Mouse (Mus musculus) layer of hippocampus, adult 11-12 months (tissue): ENCODE results near the gene Gm20388.
"Not testable (repeated sequence)": the region's sequence is repeated elsewhere in the genome, so short reads cannot be mapped to it uniquely, and the experiment has no call there.

ENCODE experiments used
- DNase-seq: peaks from one replicate; pipeline ENCODE4 v3.0.0; 2022; ENCODE audit warnings: low spot score

Gm20388 gene

GRCm38 (mm10) chr8:123416944-123417555 lies 3506.4 kb downstream of the Gm20388 start:
- no peak for DNase-seq

GRCm38 (mm10) chr8:123419711-123420110 lies 3509.1 kb downstream of the Gm20388 start:
- DNase-seq, result no peak

- DNase-seq, result no peak
Measured at GRCm38 (mm10) chr8:123420525-123421281, 3510.1 kb downstream of the Gm20388 start.

- DNase-seq, result no peak
Measured at GRCm38 (mm10) chr8:123421325-123421724, 3510.7 kb downstream of the Gm20388 start.

- peak; percentile 82 for DNase-seq
Measured at GRCm38 (mm10) chr8:123422056-123422780, 3511.6 kb downstream of the Gm20388 start.

GRCm38 (mm10) chr8:123422781-123423159 lies 3512.1 kb downstream of the Gm20388 start:
- no peak for DNase-seq

GRCm38 (mm10) chr8:123423441-123423840 lies 3512.8 kb downstream of the Gm20388 start, which contains the start of gene Def8:
Gene Def8 (plus strand): TSS chr8:123423527.
- no peak for DNase-seq

GRCm38 (mm10) chr8:123426511-123427509 lies 3516.2 kb downstream of the Gm20388 start:
- no peak for DNase-seq

GRCm38 (mm10) chr8:123427639-123428275 lies 3517.1 kb downstream of the Gm20388 start:
- DNase-seq, result no peak

GRCm38 (mm10) chr8:123428343-123428893 lies 3517.8 kb downstream of the Gm20388 start:
- no peak for DNase-seq

- DNase-seq, result no peak
Measured at GRCm38 (mm10) chr8:123428939-123429721, 3518.5 kb downstream of the Gm20388 start.

GRCm38 (mm10) chr8:123429722-123430013 lies 3519.0 kb downstream of the Gm20388 start:
- DNase-seq, result not testable (repeated sequence)

GRCm38 (mm10) chr8:123430936-123431335 lies 3520.3 kb downstream of the Gm20388 start:
- DNase-seq, result not testable (repeated sequence)

GRCm38 (mm10) chr8:123431616-123432365 lies 3521.2 kb downstream of the Gm20388 start:
- no peak for DNase-seq

- DNase-seq, result no peak
Measured at GRCm38 (mm10) chr8:123432381-123432780, 3521.7 kb downstream of the Gm20388 start.

GRCm38 (mm10) chr8:123433241-123433974 lies 3522.8 kb downstream of the Gm20388 start:
- DNase-seq, result not testable (repeated sequence)

- no peak for DNase-seq
Measured at GRCm38 (mm10) chr8:123441788-123442187, 3531.1 kb downstream of the Gm20388 start.

GRCm38 (mm10) chr8:123442351-123442750 lies 3531.7 kb downstream of the Gm20388 start:
- no peak for DNase-seq
